Mouse (Mus musculus) lung, postnatal 0 days (tissue): ENCODE results near the gene Stoml3. TPM values are rescaled to one million over a fixed set of nuclear protein-coding genes. Genes with fewer than 3 reads are reported as not detected.
A peak's percentile ranks its signal among the peaks of the same experiment; 100 is the strongest.

Source experiments
- ATAC-seq: fragments of 200-750 bp; cut with Nextera tagmentation; 2 replicates; pipeline ENCODE4 v1.8.0; 2017; ENCODE audit warnings: moderate library complexity
- DNase-seq: peaks from one replicate; pipeline ENCODE4 v3.0.0-alpha.2; 2016; ENCODE audit warnings: low spot score
- H3K27ac ChIP-seq: fragments of 300-500 bp; sonication (generic); 2 replicates; pipeline ENCODE4 v1.5.1; 2014; ENCODE audit warnings: antibody characterized with exemption, mild to moderate bottlenecking, low read length, mixed read lengths
- H3K27me3 ChIP-seq: fragments of 300-500 bp; sonication (generic); replicated peaks from 2 replicates; pipeline ENCODE4 v1.6.1; 2014; ENCODE audit warnings: low read length, mixed read lengths; ENCODE audit not compliant: insufficient read depth
- H3K36me3 ChIP-seq: fragments of 300-500 bp; sonication (generic); 2 replicates; pipeline ENCODE4 v1.6.1; 2014; ENCODE audit warnings: low read length, mixed read lengths; ENCODE audit not compliant: insufficient read depth
- H3K4me1 ChIP-seq: fragments of 300-500 bp; sonication (generic); 2 replicates; pipeline ENCODE4 v1.6.1; 2014; ENCODE audit warnings: antibody characterized with exemption, low read depth, low read length, mixed read lengths; ENCODE audit not compliant: insufficient read depth
- H3K4me2 ChIP-seq: fragments of 300-500 bp; sonication (generic); replicated peaks from 2 replicates; pipeline ENCODE4 v1.6.1; 2014; ENCODE audit warnings: low read depth, mild to moderate bottlenecking, low read length, moderate library complexity, mixed read lengths
- H3K4me3 ChIP-seq: fragments of 300-500 bp; sonication (generic); 2 replicates; pipeline ENCODE4 v1.5.1; 2014; ENCODE audit warnings: low read depth, low read length
- H3K9ac ChIP-seq: fragments of 300-500 bp; sonication (generic); replicated peaks from 2 replicates; pipeline ENCODE4 v1.6.1; 2014; ENCODE audit warnings: low read depth, mild to moderate bottlenecking
- H3K9me3 ChIP-seq: fragments of 300-500 bp; sonication (generic); 2 replicates; pipeline ENCODE4 v1.6.1; 2016; ENCODE audit warnings: low read length, mixed read lengths
- CTCF ChIP-seq: IDR thresholded peaks from 2 replicates; pipeline ENCODE4 v1.5.1; 2016; ENCODE audit warnings: antibody characterized with exemption, mild to moderate bottlenecking
- EP300 ChIP-seq: IDR thresholded peaks from 2 replicates; pipeline ENCODE4 v1.6.1; 2016; ENCODE audit warnings: antibody characterized with exemption, mild to moderate bottlenecking, control low read depth
- WGBS: fragments of 180-500 bp; shearing (Covaris S2); extraction: QIAGEN DNeasy Blood & Tissue Kit; methylation state at CpG from one replicate; pipeline ENCODE4 v1.1.7; 2014; 5-methylcytosine and 5-hydroxymethylcytosine counted together
- polyA plus RNA-seq: library from polyadenylated mRNA; unstranded; fragments of >200 nt; fragmentation: Nextera tagmentation; extraction: Ambion mirVana; gene quantifications from 2 replicates; pipeline ENCODE4 v1.2.1, GENCODE M21; 2015

The Stoml3 gene
- polyA plus RNA-seq, 1 experiment from 2014 or later: 0.08 TPM

- Histone ChIP-seq H3K9ac (no peak overlapping the region), H3K4me2 (no peak overlapping the region), H3K4me1 (peaks cover 9% of the 10 kb centered on the region; the same call in 1 of the 2 replicates), H3K4me3 (no peak overlapping the region), H3K27me3 (no peaks in the 10 kb centered on the region), H3K9me3 (no peaks in the 10 kb centered on the region), H3K36me3 (peaks cover 29% of the 10 kb centered on the region), H3K27ac (no peak overlapping the region)
- ATAC-seq (no peak), DNase-seq (no peak)
- TF ChIP-seq CTCF (no peak), EP300 (no peak)
- 77% methylated on average over 5 of the region's 5 CpGs for WGBS
These were observed 18.8 kb upstream of the Stoml3 start for GRCm38 (mm10) chr3:53469650-53470049.

DNA sequence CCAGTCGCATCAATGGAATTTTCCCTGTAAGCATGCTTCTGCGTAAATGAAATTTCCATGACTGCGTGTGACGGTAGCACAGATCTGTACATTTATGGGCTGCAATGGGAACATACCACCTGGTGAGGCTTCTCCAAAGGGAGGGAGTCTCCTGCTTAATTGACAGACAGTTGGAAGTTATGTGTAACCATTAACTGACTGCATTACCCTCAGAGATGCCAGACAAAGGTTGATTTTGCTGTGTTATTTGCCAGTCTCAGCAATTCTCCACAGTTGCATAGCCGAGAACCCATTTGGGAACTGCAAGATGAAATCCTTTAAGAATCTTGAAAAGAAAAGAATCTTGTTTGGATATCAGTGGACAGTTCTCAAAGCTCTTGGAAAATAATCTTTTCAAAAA is 16.4 kb upstream of the Stoml3 start:
- 95% methylated on average over 5 of the region's 5 CpGs for WGBS

DNA sequence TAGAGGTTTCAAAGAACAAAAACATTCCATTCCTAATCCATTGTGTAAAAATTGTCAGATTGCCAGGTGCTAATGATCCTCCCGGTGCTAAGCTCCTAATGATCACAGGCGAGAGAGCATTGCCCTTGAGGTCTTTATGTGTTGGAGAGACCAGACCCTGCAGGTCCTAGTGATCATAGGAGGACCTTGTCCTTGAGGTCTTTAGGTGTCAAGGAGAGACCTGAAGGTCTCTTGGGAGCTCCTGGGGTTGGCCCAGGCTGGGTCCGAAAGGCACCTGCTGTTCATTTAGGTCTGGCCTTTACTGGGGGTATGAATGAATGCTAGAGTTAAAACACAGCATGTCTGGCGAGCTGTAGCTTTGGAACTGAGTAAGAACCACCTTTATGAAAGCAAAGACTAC is 14.3 kb upstream of the Stoml3 start:
- H3K4me2 ChIP-seq: no peak overlapping the region
- DNase-seq (no peak), ATAC-seq (no peak)
- H3K4me3 ChIP-seq: no peak overlapping the region
- H3K27ac ChIP-seq: no peak overlapping the region
- H3K4me1 ChIP-seq: no peaks in the 10 kb centered on the region
- peaks cover 51% of the 10 kb centered on the region for H3K36me3 ChIP-seq
- no peak overlapping the region for H3K9ac ChIP-seq
- H3K9me3 ChIP-seq: no peaks in the 10 kb centered on the region
- TF ChIP-seq CTCF: no peak
- no peaks in the 10 kb centered on the region for H3K27me3 ChIP-seq
- 61% methylated on average over 4 of the region's 4 CpGs for WGBS

More for the DNA sequence above, 16.4 kb upstream of the Stoml3 start:
- Histone ChIP-seq H3K4me1 (no peaks in the 10 kb centered on the region), H3K4me3 (no peak overlapping the region), H3K9ac (no peak overlapping the region), H3K9me3 (no peaks in the 10 kb centered on the region), H3K4me2 (no peak overlapping the region), H3K36me3 (peaks cover 36% of the 10 kb centered on the region), H3K27me3 (no peaks in the 10 kb centered on the region), H3K27ac (no peak overlapping the region)
- TF ChIP-seq EP300 (no peak), CTCF (no peak)
- DNase-seq (no peak), ATAC-seq (no peak)

GRCm38 (mm10) chr3:53475889-53476288 is 12.6 kb upstream of the Stoml3 start:
- no peak overlapping the region for H3K9ac ChIP-seq
- no peak overlapping the region for H3K4me2 ChIP-seq
- peaks cover 63% of the 10 kb centered on the region for H3K36me3 ChIP-seq
- no peak overlapping the region for H3K4me3 ChIP-seq
- TF ChIP-seq EP300 (no peak), CTCF (peak; percentile 76)
- DNase-seq (peak; percentile 53), ATAC-seq (no peak)
- no peaks in the 10 kb centered on the region for H3K4me1 ChIP-seq
- no peak overlapping the region for H3K27ac ChIP-seq
- no peaks in the 10 kb centered on the region for H3K9me3 ChIP-seq
- H3K27me3 ChIP-seq: no peaks in the 10 kb centered on the region
- 51% methylated on average over 6 of the region's 6 CpGs for WGBS

GRCm38 (mm10) chr3:53477468-53477867 is 11.0 kb upstream of the Stoml3 start:
- WGBS: 79% methylated on average over 16 of the region's 17 CpGs

DNA sequence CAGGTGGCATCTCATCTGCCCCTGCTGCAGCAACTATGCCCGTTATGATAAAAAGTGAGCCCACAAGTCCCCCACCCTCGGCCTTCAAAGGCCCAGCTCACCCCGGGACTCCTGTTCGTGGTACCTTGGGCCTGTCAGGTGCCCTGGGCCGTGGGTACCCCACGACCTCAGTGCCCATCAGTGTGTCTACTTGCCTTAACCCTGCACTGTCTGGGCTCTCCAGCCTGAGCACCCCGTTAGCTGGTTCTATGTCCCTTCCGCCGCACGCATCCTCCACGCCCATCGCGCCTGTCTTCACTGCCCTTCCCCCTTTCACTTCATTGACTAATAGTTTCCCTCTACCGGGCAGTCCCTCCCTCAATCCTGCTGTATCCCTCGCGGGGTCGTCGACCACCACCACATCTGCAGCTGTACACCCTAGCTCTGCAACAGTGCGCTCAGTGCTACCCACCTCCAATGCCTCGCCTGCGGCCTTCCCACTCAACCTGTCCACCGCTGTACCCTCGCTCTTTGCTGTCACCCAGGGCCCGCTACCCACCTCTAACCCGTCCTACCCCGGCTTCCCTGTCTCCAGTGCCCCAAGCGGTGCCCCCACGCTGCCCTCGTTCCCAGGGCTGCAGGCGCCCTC is 9.9 kb upstream of the Stoml3 start:
- ATAC-seq (no peak), DNase-seq (no peak)
- WGBS: 94% methylated on average over 30 of the region's 30 CpGs
- H3K4me3 ChIP-seq: no peak overlapping the region
- no peak overlapping the region for H3K4me2 ChIP-seq
- H3K4me1 ChIP-seq: no peaks in the 10 kb centered on the region
- TF ChIP-seq CTCF: no peak
- no peak for TF ChIP-seq EP300
- H3K27ac ChIP-seq: no peak overlapping the region
- no peaks in the 10 kb centered on the region for H3K9me3 ChIP-seq
- peaks cover 55% of the 10 kb centered on the region; the same call in 1 of the 2 replicates for H3K36me3 ChIP-seq
- no peak overlapping the region for H3K9ac ChIP-seq
- H3K27me3 ChIP-seq: no peaks in the 10 kb centered on the region

More at GRCm38 (mm10) chr3:53477468-53477867, 11.0 kb upstream of the Stoml3 start:
- H3K4me3 ChIP-seq: no peak overlapping the region
- no peaks in the 10 kb centered on the region for H3K27me3 ChIP-seq
- DNase-seq (no peak), ATAC-seq (peak; percentile 11; the same call in 1 of the 2 replicates)
- H3K4me2 ChIP-seq: no peak overlapping the region
- no peak overlapping the region for H3K9ac ChIP-seq
- no peaks in the 10 kb centered on the region for H3K4me1 ChIP-seq
- TF ChIP-seq CTCF: no peak
- TF ChIP-seq EP300: no peak
- H3K9me3 ChIP-seq: no peaks in the 10 kb centered on the region
- no peak overlapping the region for H3K27ac ChIP-seq
- peaks cover 64% of the 10 kb centered on the region for H3K36me3 ChIP-seq
